Mouse (Mus musculus) right cerebral cortex, adult 2 months (tissue): ENCODE measurements around the gene Cel.

Source experiments
- DNase-seq, 2 experiments: peaks; one replicate each; pipeline ENCODE4 v3.0.0; 2021 to 2022; ENCODE audit warnings: low spot score in 2 of 2

Cel gene

DNA sequence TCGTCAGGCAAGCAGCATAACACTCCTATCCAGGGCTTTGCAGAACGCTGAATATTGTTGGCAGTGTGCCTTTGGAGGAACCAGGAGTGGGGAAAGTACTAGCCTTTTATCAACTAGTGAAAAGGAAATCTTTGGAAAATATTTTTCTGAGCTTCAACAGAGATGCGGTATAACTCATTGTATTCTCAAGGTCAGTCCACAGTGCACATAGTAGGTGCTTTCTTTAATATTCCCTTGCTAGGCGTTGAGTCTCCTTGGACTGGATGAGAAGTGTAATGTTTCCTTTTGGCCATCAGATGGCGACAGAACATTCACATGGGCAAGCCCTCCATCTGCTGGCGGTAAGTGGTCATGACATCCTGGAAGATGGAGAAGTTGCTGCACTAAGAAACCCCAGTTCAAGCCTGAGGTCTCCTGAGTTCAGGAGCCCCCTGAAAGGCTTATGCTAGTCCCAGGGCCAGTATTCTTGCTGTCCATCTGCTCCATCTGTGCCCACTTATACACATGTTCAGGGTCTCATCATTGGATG, 21.9 kb upstream of the Cel start:
- peak; percentile 79 to 85 for DNase-seq

DNA sequence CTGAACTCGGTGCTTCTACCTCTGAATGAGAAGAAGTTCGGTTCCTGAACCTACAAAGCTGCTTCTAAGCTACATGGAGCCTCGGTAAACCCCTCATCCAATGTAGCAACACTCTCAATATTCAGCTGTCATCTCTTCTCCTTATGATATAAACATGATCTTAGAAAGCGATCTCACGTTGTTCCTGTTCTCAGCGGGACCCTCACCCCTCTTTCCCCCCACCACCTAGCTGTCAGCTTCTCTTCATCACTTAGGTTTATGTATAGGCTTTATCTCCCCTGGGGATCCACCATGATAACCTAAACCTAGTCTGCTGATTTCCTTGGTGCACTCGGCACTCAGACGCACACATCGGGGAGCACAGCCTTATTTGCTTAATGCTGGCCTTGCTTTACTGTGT, 20.4 kb upstream of the Cel start, which contains the start of gene Gtf3c5:
Gene Gtf3c5 (minus strand): TSS at position 101 of the 400 bp plus-strand sequence.
- DNase-seq: no peak

DNA sequence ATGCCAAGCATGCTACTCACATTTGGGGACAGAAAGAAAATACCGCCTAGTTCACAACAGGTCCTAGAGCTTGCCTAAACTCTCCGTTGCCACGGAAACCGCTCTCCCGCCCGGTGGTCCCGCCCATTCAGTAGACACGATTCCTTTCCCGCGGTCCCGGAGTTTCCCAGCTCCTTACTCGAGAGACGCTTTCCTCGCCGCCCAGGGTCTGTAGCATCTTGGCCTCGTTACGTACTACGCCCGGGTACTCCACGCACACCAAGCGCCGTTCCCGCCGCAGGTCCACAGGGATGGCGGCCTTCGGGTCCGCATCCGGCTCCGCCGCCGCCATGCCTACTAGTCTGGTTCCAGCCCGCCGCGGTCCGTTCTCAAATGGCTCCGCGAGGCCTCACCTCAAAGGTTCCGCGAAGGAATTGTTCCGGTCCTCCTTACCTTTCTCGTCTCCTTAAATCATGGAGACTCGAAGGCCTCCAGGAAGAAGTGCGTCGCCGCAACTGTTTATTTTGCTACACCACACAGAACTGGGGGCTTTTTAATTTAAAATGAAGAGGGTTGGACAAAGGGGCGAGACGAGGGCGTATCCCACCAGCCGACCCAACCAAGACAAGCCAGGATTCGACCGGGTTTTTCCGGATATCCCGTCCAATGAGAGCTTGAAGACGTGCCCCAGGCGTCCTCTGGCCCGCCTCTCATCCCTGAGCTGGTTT, 19.6 kb upstream of the Cel start:
- DNase-seq: peak; percentile 91 to 92

DNA sequence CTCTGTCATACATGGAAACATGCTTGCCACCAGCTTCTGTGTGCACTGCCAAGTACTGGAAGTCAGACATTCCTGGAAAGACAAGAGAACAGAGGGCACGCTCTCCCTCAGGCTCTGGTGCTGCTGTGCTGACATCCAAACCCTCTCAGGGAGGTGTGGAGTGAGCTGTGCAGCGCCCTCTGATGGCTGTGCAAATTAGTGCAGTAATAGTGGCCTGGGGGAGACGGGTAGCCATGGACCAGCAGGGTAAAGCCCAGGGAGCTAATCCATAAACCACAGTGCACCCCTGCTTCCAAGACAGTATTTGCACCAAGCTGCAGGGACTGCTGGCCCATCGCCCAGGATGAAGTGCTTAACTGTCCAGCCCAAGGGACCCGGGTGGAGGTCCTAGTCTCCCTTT, 14.8 kb upstream of the Cel start:
- DNase-seq: peak in 1 of 2 experiments; percentile 26

DNA sequence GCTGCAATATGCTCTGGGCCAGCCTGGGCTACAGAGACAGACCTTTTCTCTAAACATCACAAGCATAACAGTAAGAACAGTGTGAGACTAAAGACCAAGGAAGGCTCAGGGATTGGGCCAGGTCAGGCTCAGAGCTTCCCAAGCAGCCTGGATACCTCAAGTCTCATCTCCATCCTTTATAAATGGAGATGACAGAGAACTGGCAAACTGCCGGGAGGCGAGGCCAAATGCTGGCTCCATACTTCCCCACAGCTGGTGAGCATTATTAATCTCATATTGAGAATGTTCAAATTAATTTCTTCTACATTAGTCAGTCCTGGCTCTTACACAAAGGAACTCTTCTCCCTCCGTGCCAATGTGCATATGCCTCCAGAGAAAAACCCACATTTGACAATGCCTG, 13.6 kb upstream of the Cel start:
- DNase-seq: no peak

DNA sequence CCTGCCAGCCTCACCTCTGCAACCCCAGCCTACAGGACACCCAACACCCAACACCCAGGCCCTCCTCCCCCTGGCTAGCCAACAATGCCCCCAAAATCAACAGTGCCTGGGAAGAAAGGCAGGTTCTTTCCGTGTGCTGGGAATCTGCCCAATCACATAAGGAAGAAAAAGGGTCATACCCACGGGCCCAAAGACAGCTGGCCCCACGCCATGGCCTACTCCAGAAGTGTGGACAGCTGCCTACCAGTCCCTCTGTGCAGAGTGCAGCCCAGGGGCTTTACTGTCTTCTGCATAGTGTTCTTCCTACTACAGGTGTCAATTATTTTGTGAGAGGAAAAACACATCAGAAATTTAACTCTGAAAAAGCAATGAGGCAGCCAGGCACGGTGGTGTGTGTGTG, 12.1 kb upstream of the Cel start:
- no peak for DNase-seq

DNA sequence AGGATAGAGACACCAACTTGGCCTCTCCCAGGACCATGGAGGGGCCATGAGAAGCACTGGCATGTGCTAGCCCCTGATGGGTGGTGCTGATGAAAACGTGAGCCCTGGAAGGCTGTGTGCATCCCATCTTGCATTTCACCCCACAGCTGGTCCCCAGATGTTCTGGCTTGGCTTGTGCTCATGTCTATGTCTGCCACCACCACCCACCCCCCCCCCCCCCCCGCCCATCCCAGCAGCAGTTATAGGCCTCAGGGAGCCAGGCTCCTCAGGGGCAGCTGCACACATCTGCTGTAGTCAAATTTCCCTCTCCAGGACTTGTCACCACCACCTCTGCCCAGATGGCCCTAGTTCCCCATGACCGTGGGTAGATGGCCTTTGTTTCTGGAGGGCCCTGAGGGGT, 6.7 kb upstream of the Cel start:
- no peak for DNase-seq

DNA sequence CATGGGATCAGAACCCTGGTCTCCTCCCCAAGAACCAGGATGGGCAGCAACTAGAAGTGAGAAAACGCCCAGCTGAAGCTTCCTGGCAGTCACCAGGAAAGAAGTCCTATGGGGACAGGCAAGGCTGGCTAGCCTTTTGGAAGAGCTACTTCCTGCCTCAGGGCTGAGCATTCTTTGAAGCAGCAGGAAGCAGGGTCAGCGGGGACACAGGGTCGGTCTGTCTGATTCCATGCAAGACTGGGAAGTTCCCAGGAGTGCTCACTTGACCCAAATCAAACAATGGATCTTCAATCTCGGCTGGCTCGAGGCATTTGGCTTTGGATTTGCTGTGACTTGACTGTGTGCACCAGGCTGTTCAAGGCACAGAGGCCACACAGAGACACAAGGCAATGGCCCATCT, 3.3 kb upstream of the Cel start:
- DNase-seq: no peak

DNA sequence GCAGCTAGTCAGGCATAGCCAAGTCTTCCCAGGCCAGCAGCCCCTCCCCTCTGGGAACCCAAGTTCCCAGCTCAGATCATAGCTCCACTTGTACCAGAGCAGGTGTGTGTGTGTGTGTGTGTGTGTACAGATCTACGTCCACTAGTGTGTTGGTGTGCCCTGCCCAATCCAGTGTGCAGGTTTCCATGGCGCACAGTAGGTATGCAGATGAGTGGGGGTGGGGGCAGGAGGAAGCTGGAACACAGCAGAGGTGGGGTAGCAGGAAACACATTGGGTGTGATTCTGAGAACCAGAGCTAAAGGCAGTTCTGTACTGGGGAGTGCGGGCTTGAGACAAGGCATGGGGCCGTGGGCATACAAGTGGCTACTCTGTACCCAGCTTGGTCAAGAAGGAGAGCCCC, 1.2 kb upstream of the Cel start:
- DNase-seq: no peak

DNA sequence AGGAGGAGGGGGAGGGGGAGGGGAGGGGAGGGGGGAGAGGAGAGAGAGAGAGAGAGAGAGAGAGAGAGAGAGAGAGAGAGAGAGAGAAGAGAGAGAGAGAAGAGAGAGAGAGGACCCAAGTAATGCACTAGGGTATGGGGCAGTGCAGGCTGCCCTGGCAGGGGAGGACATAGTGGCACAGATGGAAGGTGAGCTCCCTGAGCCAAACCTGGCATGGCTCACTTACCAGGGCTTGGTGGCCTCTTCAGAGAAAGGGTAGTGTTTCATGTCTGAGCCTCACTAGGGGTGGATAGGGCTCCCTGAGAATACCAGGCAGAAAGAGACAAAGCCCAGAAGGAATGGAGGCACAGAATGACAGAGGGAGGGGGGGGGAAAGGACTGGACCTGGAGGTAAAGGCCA, 627 bp upstream of the Cel start:
- DNase-seq: no peak

DNA sequence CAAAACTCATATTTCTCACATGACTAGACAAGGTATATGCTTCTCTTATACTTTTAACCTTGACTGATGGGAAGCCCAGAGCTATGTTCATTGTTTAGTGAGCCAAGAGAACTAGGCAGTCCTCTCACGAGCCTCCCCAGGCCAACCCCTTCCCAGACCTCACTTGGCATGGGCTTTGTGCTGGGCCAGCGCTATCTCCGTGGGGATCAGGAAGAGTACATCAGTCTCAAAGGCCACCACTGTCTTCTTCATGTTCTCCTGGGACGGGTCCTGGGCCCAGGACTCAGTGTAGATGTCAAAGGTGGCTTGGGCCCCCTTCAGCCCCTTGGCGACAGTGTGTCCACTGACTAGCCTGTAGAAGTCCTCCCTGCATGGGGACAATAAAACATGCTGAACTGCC, 5.8 kb downstream of the Cel start:
- no peak for DNase-seq

DNA sequence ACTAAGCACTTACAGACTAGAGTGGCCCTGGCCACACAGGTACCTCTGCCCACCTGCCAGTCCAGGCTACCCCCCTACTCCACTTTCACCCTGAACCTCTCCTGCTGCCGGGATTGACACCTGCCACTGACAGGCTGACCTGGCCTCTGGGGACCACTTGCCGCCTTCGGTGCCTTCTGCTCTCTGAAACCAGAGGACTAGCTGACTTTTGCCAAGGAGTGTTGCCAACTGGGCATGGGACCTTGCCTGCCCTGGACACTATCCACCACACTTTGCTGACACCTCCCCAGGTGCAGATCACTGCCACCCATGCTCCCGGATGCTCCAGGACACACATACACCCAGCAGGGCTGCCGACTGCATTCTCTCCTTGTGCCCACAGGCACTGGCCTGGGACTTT, 10.9 kb downstream of the Cel start:
- no peak for DNase-seq

DNA sequence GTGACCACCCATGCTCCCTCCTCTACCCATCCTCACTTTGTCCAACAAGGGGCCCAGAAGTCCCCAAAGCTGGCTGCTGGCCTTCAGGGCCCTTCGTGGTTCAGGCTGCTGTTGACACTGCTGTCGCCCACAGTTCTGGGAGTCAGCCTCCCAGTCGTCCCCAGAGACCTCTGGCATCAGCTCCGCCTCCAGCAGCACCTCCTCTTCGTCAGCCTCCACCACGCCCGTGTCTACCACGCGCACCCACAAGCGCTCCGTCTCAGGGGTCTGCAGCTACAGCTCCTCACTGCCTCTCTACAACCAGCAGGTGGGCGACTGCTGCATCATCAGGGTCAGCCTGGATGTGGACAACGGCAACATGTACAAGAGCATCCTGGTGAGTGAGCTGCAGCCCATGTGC, 14.0 kb downstream of the Cel start:
- no peak for DNase-seq

DNA sequence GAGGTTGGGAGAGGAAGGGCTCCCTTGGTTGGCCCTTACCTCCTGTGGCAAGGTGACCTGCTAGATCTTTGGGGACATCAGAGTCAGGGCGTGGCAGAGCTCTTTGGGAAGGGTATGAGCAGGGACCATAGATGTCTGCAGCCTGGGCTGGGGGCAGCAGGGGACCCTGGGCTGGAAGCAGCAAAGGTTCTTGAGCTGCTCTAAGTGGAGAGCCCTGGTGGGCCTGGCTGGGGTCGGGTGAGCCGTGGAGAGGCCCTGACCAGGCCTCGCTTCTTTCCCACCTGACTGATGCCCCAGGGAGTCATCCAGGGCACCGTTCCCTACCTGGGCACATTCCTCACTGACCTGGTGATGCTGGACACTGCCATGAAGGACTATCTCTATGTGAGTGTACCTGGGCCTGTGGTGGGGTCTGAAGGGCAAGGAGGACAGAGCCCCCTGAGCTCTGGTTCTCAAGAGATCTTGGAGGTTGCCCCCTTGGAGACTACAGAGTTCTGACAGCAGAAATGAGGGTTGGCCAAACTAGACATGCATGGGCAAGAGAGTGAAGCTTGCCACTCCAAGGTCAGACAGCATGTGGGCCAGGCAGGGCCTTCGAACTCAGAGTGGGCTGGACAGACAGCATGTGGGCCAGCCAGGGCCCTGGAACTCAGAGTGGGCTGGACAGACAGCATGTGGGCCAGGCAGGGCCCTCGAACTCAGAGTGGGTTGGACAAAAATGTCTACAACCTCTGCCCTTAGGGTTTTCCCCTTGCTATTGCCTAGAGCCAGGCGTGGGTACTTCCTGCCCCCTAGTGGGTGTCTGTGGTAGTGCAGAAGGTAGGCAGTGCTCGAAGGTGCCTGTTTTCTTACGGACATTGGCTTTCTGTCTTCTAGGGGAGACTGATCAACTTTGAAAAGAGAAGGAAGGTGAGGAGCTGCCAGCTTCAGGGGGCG, 15.7 kb downstream of the Cel start:
- DNase-seq: peak; percentile 84 to 85

DNA sequence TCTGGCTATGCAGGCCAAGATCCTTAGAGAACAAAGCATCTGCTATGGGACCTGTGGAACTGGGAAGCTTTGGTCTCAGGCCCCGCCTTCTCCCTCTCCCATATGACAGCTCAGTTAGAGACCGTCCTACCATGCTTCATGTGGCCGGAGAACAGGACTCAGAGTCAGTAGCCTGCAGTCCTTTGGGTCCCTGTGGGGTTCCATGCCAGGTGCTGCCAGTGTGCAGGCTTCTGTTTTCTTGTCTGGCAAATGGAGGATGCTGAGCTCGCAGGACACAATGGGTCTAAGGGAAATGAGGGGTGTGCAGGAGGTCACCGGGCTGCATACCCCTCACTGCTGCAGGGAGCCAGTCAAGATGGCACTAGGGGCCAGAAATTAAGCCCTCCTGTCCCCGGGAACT, 16.6 kb downstream of the Cel start:
- DNase-seq: no peak

DNA sequence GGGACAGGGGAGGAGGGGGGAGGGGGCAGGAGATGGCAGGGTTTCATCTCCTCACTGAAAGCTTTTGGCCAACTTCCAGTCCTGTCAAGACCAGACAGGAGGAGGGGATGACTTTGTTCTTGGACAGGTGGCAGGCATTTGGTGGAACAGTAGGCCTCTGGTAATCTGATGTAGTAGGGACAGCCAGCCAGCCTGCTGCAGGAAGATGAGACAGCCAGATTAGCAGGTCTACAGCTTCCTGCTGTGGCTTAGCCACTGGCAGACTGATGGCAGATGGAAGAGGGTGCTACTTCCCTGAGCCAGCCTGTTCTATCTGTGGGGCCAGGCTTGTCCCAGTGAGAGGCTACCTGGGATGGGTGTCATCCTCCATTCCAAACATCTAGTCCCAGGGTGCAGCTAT, 17.2 kb downstream of the Cel start:
- no peak for DNase-seq

DNA sequence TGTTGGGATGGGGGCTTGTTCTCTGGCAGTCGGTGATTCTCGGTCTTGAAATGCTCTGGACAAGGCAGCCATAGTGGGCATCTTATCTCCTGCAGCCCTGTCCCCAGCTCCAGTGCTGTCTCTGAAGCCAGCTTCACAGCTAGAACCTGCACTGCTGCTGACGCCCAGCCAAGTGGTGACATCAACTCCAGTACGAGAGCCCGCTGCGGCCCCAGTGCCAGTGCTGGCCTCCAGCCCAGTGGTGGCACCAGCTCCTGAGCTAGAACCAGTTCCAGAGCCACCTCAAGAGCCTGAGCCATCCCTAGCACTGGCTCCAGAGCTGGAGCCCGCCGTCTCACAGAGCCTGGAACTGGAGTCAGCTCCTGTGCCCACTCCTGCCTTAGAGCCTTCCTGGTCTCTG, 19.3 kb downstream of the Cel start:
- DNase-seq: no peak

DNA sequence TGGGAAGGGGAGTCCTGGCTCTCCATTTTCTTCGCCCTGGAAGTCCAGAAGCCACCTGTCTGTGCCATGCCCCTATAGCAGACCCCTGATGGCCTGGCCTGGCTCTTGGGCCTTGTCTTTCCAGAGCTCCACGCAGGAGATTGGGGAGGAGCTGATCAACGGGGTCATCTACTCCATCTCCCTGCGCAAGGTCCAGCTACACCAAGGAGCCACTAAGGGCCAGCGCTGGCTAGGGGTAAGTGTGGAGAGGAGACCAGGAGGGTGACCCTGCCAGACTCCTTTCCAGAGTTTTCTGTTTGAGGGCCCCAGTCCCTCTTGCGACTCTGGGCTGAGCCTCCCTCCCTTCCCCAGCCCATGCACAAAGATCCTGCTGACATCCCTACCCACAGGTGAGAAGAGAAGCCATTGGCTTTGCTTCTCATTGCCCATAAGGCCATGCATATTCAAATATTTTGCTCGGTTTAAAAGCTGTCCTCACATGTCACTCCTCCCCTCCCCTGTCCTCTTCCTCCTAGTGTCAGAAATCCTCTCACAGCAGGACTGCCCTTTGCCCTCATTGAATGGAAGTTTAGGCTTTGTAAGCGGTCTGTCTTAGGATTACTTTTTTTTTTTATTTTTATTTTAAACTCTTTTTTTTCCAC, 22.5 kb downstream of the Cel start:
- DNase-seq: no peak

DNA sequence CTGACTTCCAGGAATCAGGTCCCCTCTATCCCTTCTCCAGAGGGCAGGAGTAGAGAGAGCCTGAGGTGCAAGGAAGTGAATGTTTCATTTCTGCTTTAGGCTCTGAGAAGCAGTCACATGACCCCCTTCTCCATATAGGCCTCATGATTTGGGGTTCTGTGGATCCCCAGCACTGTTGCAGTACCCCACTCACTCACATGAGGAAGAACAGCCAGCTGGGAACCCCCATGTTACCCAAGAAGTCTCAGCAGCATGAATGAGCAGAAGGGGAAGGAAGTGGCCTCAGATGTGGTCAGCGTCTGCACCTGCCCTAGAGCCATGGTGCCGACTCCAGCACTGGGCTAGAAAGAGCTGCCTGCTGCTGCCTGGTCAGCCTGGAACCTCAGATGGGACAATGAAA, 23.3 kb downstream of the Cel start:
- no peak for DNase-seq

DNA sequence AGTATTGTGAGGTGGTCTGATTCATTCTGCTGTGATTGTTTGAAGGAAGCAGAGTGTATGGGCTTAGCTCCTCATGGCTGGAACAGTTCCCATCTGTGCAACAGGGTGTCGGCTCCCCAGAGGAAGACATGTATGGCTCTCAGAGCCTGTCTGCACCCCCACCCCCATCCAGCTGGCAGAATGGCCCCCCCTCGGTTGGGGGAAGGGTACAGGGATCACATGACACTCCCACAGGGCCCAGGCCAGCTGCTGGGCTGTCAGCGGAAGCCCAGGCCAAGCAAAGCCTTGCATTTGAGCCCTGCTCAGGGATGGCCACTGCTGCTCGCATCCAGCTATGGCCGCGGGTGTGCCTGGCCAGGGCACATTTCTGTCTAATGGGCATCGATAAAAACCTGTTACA, 24.0 kb downstream of the Cel start:
- peak; percentile 62 to 76 for DNase-seq

DNA sequence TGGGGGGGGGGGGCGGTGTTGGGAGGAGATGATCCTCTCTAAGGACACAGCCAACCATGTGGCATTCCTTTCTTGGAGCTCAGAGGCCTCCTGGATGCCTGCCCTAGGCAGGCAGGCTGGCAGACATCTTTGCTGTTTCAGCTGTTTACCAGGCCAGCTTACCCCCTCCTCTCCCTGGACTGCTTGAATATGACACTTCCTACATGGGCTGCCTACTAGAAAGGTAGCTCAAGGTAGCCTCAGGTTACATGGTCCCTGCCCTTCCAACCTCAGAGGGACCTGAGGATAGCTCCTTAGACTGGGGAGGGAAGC, 24.4 kb downstream of the Cel start:
- peak in 1 of 2 experiments; percentile 22 for DNase-seq

DNA sequence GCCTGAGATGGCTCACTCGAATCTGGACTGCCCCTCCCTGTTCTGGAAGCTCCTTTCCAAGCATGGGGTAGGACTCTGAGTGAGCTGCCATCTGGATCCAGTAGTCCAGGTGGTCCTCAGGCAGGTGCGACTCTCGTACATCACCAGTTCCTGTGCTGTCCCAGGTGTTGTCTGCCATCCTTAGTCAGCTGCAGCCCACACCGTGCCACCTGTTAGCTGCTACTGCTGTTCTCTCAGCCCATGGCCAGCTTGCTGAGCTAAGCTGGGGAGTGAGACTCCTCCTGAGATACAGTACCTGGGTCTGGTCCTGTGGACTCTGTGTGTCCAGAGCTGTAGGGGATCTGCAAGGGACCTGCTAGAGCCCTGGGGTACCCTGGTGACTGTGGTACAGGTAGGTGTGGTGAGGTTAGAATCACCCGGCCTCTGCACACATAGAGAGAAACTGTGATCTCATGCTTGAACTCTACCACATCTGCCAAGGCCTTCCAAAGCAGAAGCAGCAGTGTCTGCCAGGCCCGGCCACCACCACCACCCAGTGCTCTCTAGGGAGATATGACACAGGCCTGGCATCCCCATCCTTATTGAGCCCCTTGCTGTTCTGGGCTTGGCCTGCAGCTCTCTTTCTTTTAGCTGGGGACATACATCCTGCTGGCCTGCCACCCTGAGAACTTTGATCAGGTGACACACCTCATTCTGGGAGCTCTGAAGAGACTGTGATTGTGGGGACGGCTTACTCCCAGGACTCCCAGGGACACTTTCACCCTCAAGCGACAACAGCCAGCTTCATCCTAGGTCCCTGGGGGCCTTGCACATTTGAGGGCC, 25.0 kb downstream of the Cel start:
- peak in 1 of 2 experiments; percentile 47 for DNase-seq
